Mouse (Mus musculus): ENCODE results near the gene Tnk2. TPM values are rescaled to one million over a fixed set of nuclear protein-coding genes. Genes with fewer than 3 reads are reported as not detected.

Tnk2 gene
- polyA plus RNA-seq, 1 experiment, result 35.8 TPM

DNA sequence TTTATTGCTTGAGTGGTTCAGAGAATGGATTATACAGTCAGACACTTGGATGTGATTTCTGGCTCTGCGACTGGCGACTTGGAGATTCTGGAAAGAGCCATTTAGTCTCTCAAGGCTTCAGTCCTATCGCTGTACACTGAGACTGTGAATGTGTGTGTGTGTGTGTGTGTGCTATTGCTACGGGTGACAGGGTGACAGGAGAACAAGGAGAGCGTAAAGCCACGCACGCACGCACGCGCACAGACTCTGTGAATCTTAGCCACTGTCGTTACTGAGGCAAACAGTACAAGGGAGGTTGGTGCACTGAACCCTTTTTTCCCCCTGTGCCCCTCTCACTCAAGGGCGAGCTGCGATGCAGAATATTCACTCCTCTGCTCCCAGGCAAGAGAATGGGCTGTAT, 1.4 kb upstream of the Tnk2 start:
- WGBS, result 53% methylated on average over 13 of the region's 13 CpGs
- TF ChIP-seq POLR2A (IDR thresholded peaks at IDR 0.05; ENCODE audit: low read depth, low read length) (no peak), CTCF (conservative IDR thresholded peaks at IDR 0.05; ENCODE audit: insufficient read depth, insufficient read length, low read depth, low read length) (no peak)
- Histone ChIP-seq H3K27ac (ENCODE audit: insufficient read depth, low read depth, low read length) (no peak overlapping the region), H3K36me3 (ENCODE audit: control insufficient read depth, insufficient read depth, low read length) (no peaks in the 10 kb centered on the region), H3K4me1 (ENCODE audit: control insufficient read depth, insufficient read depth, low read length) (peaks cover 9% of the 10 kb centered on the region), H3K4me3 (ENCODE audit: insufficient read depth, low read depth, low read length) (no peak overlapping the region), H3K27me3 (replicated peaks; ENCODE audit: control insufficient read depth, insufficient read depth, low read length) (no peaks in the 10 kb centered on the region)
- DNase-seq, result no peak

DNA sequence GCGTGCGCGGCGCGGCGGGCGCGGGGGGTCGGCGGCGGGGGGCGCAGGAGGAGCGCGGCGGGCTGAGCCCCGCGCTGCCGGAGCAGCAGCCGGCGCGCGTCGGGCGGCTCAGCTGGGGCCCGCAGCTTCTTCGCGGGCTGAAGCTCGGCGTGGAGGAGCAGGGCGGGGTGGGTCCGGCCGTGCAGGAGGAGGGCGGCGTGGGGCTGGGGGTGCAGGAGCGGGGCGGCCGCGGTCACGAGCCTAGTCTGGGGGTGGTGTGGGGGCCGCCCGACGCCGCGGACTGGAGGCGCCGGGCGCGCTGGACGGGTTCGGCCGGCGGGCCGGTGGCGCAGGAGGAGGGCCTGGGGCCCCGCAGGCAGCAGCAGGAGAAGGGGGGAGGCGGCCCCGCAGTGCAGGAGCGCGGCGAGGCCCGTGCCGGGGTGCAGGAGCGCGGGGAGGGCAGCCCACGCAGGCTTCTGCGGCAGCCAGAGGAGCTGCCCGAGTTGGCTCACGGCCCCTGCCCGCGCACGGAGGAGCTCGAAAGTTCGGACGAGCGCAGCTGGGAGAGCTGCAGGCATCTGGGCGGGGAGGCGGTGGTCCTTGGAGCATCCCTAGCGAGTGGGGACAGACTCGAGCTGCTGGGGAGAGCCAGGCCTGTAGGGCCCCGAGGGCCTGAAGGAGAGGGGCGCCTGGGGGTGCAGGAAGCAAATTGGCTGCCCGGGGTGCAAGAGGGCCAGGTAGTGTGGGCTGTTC, 561 bp downstream of the Tnk2 start:
- no peak for TF ChIP-seq POLR2A (IDR thresholded peaks at IDR 0.05; ENCODE audit: low read depth, low read length)
- no peak for TF ChIP-seq CTCF (conservative IDR thresholded peaks at IDR 0.05; ENCODE audit: insufficient read depth, insufficient read length, low read depth, low read length)
- H3K4me1 ChIP-seq (ENCODE audit: control insufficient read depth, insufficient read depth, low read length), result peaks cover 9% of the 10 kb centered on the region
- no peaks in the 10 kb centered on the region for H3K27me3 ChIP-seq (replicated peaks; ENCODE audit: control insufficient read depth, insufficient read depth, low read length)
- WGBS, result 4% methylated on average over 74 of the region's 82 CpGs
- H3K27ac ChIP-seq (ENCODE audit: insufficient read depth, low read depth, low read length), result no peak overlapping the region
- peak; percentile 39 for DNase-seq
- no peaks in the 10 kb centered on the region for H3K36me3 ChIP-seq (ENCODE audit: control insufficient read depth, insufficient read depth, low read length)
- H3K4me3 ChIP-seq (ENCODE audit: insufficient read depth, low read depth, low read length), result peak overlapping the region; percentile 74

DNA sequence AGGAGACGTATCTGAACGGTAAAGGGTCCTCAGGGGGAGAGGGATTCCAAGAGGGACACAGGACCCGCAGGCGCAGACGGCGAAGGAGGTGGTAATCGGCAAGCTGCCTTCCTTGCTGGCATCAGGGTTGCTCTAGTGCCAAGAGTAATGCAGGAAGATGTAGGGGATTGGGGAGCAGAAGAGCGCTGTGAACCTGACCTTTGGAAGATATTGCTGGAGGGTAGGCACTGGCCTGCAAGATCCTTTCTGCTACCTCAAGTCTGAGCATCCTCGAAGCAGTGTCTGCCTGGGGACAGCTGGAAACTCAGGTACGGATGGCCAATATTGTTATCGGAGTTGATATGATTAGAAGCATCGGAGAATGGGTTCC, 1.1 kb downstream of the Tnk2 start:
- Histone ChIP-seq H3K27ac (ENCODE audit: insufficient read depth, low read depth, low read length) (no peak overlapping the region), H3K4me1 (ENCODE audit: control insufficient read depth, insufficient read depth, low read length) (peaks cover 9% of the 10 kb centered on the region), H3K36me3 (ENCODE audit: control insufficient read depth, insufficient read depth, low read length) (no peaks in the 10 kb centered on the region), H3K27me3 (replicated peaks; ENCODE audit: control insufficient read depth, insufficient read depth, low read length) (no peaks in the 10 kb centered on the region), H3K4me3 (ENCODE audit: insufficient read depth, low read depth, low read length) (peak overlapping the region; percentile 74)
- TF ChIP-seq POLR2A (IDR thresholded peaks at IDR 0.05; ENCODE audit: low read depth, low read length) (no peak), CTCF (conservative IDR thresholded peaks at IDR 0.05; ENCODE audit: insufficient read depth, insufficient read length, low read depth, low read length) (no peak)
- DNase-seq, result no peak
- 27% methylated on average over 12 of the region's 12 CpGs for WGBS

DNA sequence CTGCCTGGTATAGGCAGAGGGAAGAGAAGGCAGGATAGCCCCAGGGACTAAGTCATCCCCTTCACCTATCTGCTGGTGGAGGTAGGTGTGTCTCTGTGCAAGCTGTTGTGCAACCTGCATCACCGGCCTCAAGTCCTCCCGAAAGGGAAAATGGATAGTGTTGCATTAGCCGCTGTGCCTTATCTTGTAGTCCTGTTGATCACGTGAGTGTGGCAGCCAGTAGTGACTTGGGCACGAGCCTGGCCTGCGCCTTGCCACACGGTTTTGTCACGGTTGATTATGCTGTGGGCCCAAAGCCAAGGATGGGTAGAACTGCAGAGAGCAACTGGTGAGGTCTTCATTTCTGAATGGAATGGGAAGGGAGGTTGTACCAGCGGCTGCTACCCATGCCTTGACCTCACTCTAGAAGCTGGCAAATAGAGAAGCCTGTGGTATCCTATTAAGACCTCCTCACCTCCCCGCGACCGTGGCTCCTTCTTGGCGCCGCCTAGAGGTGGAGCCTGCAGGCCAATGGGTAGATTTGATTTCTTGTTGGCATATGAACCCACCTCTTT, 1.8 kb downstream of the Tnk2 start:
- peak; percentile 80 for DNase-seq
- Histone ChIP-seq H3K27ac (ENCODE audit: insufficient read depth, low read depth, low read length) (no peak overlapping the region), H3K4me1 (ENCODE audit: control insufficient read depth, insufficient read depth, low read length) (peaks cover 9% of the 10 kb centered on the region), H3K27me3 (replicated peaks; ENCODE audit: control insufficient read depth, insufficient read depth, low read length) (no peaks in the 10 kb centered on the region), H3K4me3 (ENCODE audit: insufficient read depth, low read depth, low read length) (peak overlapping the region; percentile 74; the same call in 1 of the 2 replicates), H3K36me3 (ENCODE audit: control insufficient read depth, insufficient read depth, low read length) (no peaks in the 10 kb centered on the region)
- 13% methylated on average over 14 of the region's 14 CpGs for WGBS
- TF ChIP-seq CTCF (conservative IDR thresholded peaks at IDR 0.05; ENCODE audit: insufficient read depth, insufficient read length, low read depth, low read length), result peak; percentile 21; the same call in 1 of the 2 replicates
- no peak for TF ChIP-seq POLR2A (IDR thresholded peaks at IDR 0.05; ENCODE audit: low read depth, low read length)

DNA sequence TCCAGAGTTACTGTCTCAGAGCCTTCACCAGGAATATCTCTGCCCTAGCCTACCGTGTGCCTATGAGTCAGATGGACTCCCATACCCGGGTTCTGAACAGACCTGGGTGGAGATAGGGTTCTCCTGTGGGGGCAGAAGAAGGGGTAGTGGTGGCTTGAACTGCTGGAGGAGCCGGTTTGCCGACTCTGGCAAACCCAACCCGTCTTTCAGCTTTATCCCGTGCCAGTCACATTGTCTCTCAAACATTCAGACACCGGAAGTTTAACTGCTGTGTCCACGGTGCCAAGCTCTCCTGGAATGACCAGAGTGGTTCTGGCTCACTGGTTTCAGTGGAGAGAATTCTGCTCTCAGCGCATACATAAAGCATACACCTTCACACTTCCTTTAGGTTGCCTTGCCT, 2.3 kb downstream of the Tnk2 start:
- peaks cover 9% of the 10 kb centered on the region for H3K4me1 ChIP-seq (ENCODE audit: control insufficient read depth, insufficient read depth, low read length)
- TF ChIP-seq POLR2A (IDR thresholded peaks at IDR 0.05; ENCODE audit: low read depth, low read length) (no peak), CTCF (conservative IDR thresholded peaks at IDR 0.05; ENCODE audit: insufficient read depth, insufficient read length, low read depth, low read length) (no peak)
- no peaks in the 10 kb centered on the region for H3K36me3 ChIP-seq (ENCODE audit: control insufficient read depth, insufficient read depth, low read length)
- H3K27ac ChIP-seq (ENCODE audit: insufficient read depth, low read depth, low read length), result no peak overlapping the region
- H3K27me3 ChIP-seq (replicated peaks; ENCODE audit: control insufficient read depth, insufficient read depth, low read length), result no peaks in the 10 kb centered on the region
- H3K4me3 ChIP-seq (ENCODE audit: insufficient read depth, low read depth, low read length), result no peak overlapping the region
- peak; percentile 29 for DNase-seq
- whole genome bisulfite sequencing, result 33% methylated on average over 9 of the region's 9 CpGs

DNA sequence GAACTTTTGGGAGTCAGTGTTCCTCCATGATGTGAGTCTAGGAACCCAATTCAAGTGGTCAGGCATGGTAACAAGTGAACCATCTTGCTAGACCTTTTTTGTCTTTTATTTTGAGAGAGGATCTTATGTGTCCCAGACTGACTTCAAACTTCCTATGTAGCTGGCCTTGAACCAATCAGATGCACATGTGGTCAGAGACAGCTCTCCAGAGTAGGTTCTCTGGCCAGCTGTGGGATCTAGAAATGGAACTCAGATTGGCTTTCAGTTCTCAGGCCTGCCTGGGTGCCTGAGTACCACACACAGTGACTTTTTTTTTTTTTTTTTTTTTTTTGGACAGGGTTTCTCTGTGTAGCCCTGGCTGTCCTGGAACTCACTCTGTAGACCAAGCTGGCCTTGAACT, 4.0 kb downstream of the Tnk2 start:
- H3K36me3 ChIP-seq (ENCODE audit: control insufficient read depth, insufficient read depth, low read length), result no peaks in the 10 kb centered on the region
- peaks cover 9% of the 10 kb centered on the region for H3K4me1 ChIP-seq (ENCODE audit: control insufficient read depth, insufficient read depth, low read length)
- DNase-seq, result no peak
- H3K27ac ChIP-seq (ENCODE audit: insufficient read depth, low read depth, low read length), result no peak overlapping the region
- no peaks in the 10 kb centered on the region for H3K27me3 ChIP-seq (replicated peaks; ENCODE audit: control insufficient read depth, insufficient read depth, low read length)
- TF ChIP-seq POLR2A (IDR thresholded peaks at IDR 0.05; ENCODE audit: low read depth, low read length), result no peak
- no peak for TF ChIP-seq CTCF (conservative IDR thresholded peaks at IDR 0.05; ENCODE audit: insufficient read depth, insufficient read length, low read depth, low read length)
- H3K4me3 ChIP-seq (ENCODE audit: insufficient read depth, low read depth, low read length), result no peak overlapping the region

DNA sequence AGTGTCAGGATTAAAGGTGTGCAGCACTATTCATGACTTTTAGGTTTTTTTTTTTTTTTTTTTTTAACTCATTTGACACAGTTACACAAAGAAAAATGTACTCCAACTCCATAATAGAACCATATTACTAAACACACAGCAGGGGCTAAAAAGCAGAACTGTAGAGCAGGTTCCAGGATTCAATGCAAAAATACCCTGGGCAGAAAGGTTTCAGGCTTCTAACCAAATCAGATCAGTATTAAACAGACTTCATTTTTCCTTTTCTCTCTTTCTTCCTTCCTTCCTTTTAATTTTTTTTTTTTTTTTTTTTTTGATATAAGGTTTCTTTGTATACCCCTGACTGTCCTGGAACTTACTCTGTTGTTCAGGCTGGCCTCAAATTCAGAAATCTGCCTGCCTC, 6.8 kb downstream of the Tnk2 start:
- no peak for TF ChIP-seq POLR2A (IDR thresholded peaks at IDR 0.05; ENCODE audit: low read depth, low read length)
- no peak for TF ChIP-seq CTCF (conservative IDR thresholded peaks at IDR 0.05; ENCODE audit: insufficient read depth, insufficient read length, low read depth, low read length)
- no peak for DNase-seq
- no peaks in the 10 kb centered on the region for H3K27me3 ChIP-seq (replicated peaks; ENCODE audit: control insufficient read depth, insufficient read depth, low read length)
- no peaks in the 10 kb centered on the region for H3K36me3 ChIP-seq (ENCODE audit: control insufficient read depth, insufficient read depth, low read length)
- H3K4me1 ChIP-seq (ENCODE audit: control insufficient read depth, insufficient read depth, low read length), result peaks cover under 1% of the 10 kb centered on the region
- H3K4me3 ChIP-seq (ENCODE audit: insufficient read depth, low read depth, low read length), result no peak overlapping the region
- H3K27ac ChIP-seq (ENCODE audit: insufficient read depth, low read depth, low read length), result 0 out of 2 replicates have a peak overlapping the region, but pooled peaks have one; percentile 55
